Mouse (Mus musculus): ENCODE measurements around the gene Trim8. TPM values are rescaled to one million over a fixed set of nuclear protein-coding genes. Genes with fewer than 3 reads are reported as not detected.
A peak's percentile ranks its signal among the peaks of the same experiment; 100 is the strongest.

Trim8 gene
- total and polyA plus RNA-seq, 3 experiments: 24.1 to 39.8 (median 39.2) TPM

DNA sequence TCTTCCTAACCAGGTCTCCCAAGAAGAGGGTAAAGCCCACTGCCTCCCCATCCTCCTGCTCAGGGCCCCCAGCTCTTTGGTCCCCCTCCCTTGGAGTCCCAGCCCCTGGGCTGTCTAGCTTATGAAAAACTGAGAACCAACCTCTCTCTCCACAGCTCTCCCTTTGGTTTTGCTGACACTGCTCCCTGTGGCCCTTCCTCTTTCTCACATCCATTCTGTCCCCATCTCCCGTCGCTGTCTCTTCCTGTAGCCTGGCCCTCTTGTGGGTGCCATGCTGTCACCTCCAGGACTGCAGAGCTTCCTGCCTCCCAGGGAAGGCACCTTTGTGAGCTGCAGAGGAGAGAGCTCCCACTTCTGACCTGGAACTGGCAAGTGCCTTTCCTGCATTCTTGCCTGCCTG lies 14.8 kb upstream of the Trim8 start:
- Histone ChIP-seq H3K4me3 (no peak overlapping the region), H3K27ac (no peak overlapping the region), H3K4me1 (ENCODE audit: control insufficient read depth, insufficient read depth, low read length) (peaks cover 32% of the 10 kb centered on the region), H3K9ac (ENCODE audit: low read depth, low read length) (no peak overlapping the region), H3K79me2 (replicated peaks; ENCODE audit: control insufficient read depth, insufficient read depth, low read length) (no peaks in the 10 kb centered on the region), H3K36me3 (ENCODE audit: control insufficient read depth, insufficient read depth, low read length) (peaks cover 2% of the 10 kb centered on the region; the same call in 1 of the 2 replicates), H3K27me3 (ENCODE audit: control insufficient read depth, insufficient read depth, low read length) (no peaks in the 10 kb centered on the region)
- TF ChIP-seq EP300 (IDR thresholded peaks at IDR 0.05; ENCODE audit: insufficient read depth, low read depth, low read length) (no peak), CTCF (IDR thresholded peaks at IDR 0.05) (no peak), POLR2A (IDR thresholded peaks at IDR 0.05; ENCODE audit: insufficient read depth, low read depth, low read length) (no peak)
- intact Hi-C loops (cut with DNase I): no loop called here
- 42% methylated on average over 2 of the region's 2 CpGs for WGBS
- DNase-seq: peak in 1 of 2 experiments; percentile 19

- WGBS: 100% methylated on average over 1 of the region's 1 CpGs
- TF ChIP-seq EP300 (IDR thresholded peaks at IDR 0.05; ENCODE audit: insufficient read depth, low read depth, low read length): no peak
- TF ChIP-seq CTCF (IDR thresholded peaks at IDR 0.05): no peak
- no peak for TF ChIP-seq POLR2A (IDR thresholded peaks at IDR 0.05; ENCODE audit: insufficient read depth, low read depth, low read length)
- no peaks in the 10 kb centered on the region for H3K27me3 ChIP-seq (ENCODE audit: control insufficient read depth, insufficient read depth, low read length)
- no peak overlapping the region for H3K9ac ChIP-seq (ENCODE audit: low read depth, low read length)
- no peak overlapping the region for H3K4me3 ChIP-seq
- peaks cover 13% of the 10 kb centered on the region for H3K4me1 ChIP-seq (ENCODE audit: control insufficient read depth, insufficient read depth, low read length)
- intact Hi-C loops (cut with DNase I): no loop called here
- no peak for DNase-seq
- no peaks in the 10 kb centered on the region for H3K36me3 ChIP-seq (ENCODE audit: control insufficient read depth, insufficient read depth, low read length)
- H3K27ac ChIP-seq: no peak overlapping the region
- H3K79me2 ChIP-seq (replicated peaks; ENCODE audit: control insufficient read depth, insufficient read depth, low read length): no peaks in the 10 kb centered on the region
Observed at GRCm38 (mm10) chr19:46489448-46489847, 12.1 kb upstream of the Trim8 start.

DNA sequence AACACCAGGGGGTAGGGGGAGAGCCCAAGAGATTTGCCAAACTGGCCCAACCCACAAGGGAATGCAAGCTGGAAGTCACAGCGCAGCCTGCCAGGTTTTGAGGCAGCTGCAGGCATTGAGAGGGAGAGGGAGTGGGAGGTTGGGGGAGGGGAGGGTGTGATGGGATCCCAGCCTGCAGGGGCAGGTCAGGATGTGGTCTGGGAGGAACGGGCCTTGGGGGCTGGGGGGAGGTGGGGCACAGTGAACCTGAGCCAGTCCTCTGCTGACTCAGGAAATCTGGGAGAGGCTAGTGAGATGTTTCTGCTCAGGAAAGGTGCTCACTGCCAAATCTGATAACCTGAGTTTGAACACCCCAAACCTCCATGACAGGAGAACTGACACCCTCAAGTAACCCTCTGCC lies 10.9 kb upstream of the Trim8 start:
- Histone ChIP-seq H3K79me2 (replicated peaks; ENCODE audit: control insufficient read depth, insufficient read depth, low read length) (no peaks in the 10 kb centered on the region), H3K36me3 (ENCODE audit: control insufficient read depth, insufficient read depth, low read length) (no peaks in the 10 kb centered on the region), H3K4me3 (no peak overlapping the region), H3K27me3 (ENCODE audit: control insufficient read depth, insufficient read depth, low read length) (no peaks in the 10 kb centered on the region), H3K27ac (no peak overlapping the region), H3K4me1 (ENCODE audit: control insufficient read depth, insufficient read depth, low read length) (peaks cover 3% of the 10 kb centered on the region), H3K9ac (ENCODE audit: low read depth, low read length) (no peak overlapping the region)
- TF ChIP-seq CTCF (IDR thresholded peaks at IDR 0.05) (0 out of 2 replicates have a peak, but pooled peaks have one; percentile 12), EP300 (IDR thresholded peaks at IDR 0.05; ENCODE audit: insufficient read depth, low read depth, low read length) (0 out of 2 replicates have a peak, but pooled peaks have one; percentile 21), POLR2A (IDR thresholded peaks at IDR 0.05; ENCODE audit: insufficient read depth, low read depth, low read length) (no peak)
- DNase-seq: peak; percentile 48 to 54
- intact Hi-C loops (cut with DNase I): no loop called here
- WGBS: 11% methylated on average over 2 of the region's 2 CpGs

DNA sequence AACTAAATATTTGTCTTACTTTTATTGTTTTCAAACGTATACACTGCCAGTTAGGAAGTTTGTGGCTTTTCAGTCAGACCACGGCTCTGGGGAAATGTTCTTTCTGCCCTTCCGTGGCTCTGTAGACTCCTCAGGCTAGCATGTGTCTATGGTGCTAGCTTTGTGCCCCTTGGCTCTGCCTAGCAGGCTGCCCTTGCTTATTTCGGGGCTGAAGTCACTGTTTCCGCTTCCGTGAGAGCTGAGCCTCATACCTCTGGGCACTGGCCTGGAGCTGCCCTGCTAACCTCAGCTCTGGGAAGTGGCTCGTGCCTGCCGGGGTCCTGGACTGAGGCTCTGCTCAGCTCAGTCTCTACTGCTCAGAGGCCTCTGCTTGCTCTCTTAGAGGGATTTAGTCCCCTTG lies 6.4 kb upstream of the Trim8 start:
- Histone ChIP-seq H3K9ac (ENCODE audit: low read depth, low read length) (no peak overlapping the region), H3K36me3 (ENCODE audit: control insufficient read depth, insufficient read depth, low read length) (no peaks in the 10 kb centered on the region), H3K79me2 (replicated peaks; ENCODE audit: control insufficient read depth, insufficient read depth, low read length) (no peaks in the 10 kb centered on the region), H3K4me3 (no peak overlapping the region), H3K27me3 (ENCODE audit: control insufficient read depth, insufficient read depth, low read length) (no peaks in the 10 kb centered on the region), H3K4me1 (ENCODE audit: control insufficient read depth, insufficient read depth, low read length) (peaks cover 1% of the 10 kb centered on the region; the same call in 1 of the 2 replicates), H3K27ac (no peak overlapping the region)
- no peak for TF ChIP-seq EP300 (IDR thresholded peaks at IDR 0.05; ENCODE audit: insufficient read depth, low read depth, low read length)
- TF ChIP-seq CTCF (IDR thresholded peaks at IDR 0.05): no peak
- TF ChIP-seq POLR2A (IDR thresholded peaks at IDR 0.05; ENCODE audit: insufficient read depth, low read depth, low read length): no peak
- intact Hi-C loops (cut with DNase I): no loop called here
- WGBS: 68% methylated on average over 8 of the region's 8 CpGs
- DNase-seq: no peak

DNA sequence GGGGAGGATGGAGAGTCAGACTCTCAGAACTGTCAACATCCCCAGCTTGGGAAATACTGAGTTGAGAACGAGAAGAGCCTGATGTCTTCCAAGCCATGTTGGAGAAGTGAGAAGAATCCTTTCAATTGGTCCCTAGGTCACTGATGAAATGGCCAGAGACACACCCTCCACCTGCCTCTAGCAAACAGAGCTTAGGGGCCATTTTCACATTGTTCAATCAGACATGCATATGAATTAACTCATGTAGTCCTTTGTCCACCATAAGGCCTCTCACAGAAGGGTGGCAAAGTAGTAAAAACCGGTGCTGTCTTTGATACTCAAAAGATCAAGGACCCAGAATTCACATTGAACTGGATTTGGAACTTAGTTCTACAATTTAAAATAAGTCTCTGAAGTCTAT lies 4.3 kb upstream of the Trim8 start:
- no peak for DNase-seq
- no peak overlapping the region for H3K4me3 ChIP-seq
- H3K36me3 ChIP-seq (ENCODE audit: control insufficient read depth, insufficient read depth, low read length): no peaks in the 10 kb centered on the region
- H3K9ac ChIP-seq (ENCODE audit: low read depth, low read length): no peak overlapping the region
- TF ChIP-seq POLR2A (IDR thresholded peaks at IDR 0.05; ENCODE audit: insufficient read depth, low read depth, low read length) (no peak), CTCF (IDR thresholded peaks at IDR 0.05) (no peak), EP300 (IDR thresholded peaks at IDR 0.05; ENCODE audit: insufficient read depth, low read depth, low read length) (no peak)
- intact Hi-C loops (cut with DNase I): no loop called here
- WGBS: 69% methylated on average over 2 of the region's 2 CpGs
- no peaks in the 10 kb centered on the region for H3K4me1 ChIP-seq (ENCODE audit: control insufficient read depth, insufficient read depth, low read length)
- H3K79me2 ChIP-seq (replicated peaks; ENCODE audit: control insufficient read depth, insufficient read depth, low read length): no peaks in the 10 kb centered on the region
- no peak overlapping the region for H3K27ac ChIP-seq
- no peaks in the 10 kb centered on the region for H3K27me3 ChIP-seq (ENCODE audit: control insufficient read depth, insufficient read depth, low read length)

GRCm38 (mm10) chr19:46499539-46499835 lies 2.0 kb upstream of the Trim8 start:
- intact Hi-C loops (cut with DNase I): loop anchor here (1.0 to 2.0 kb wide), 2 partner anchors 15 to 20 kb away; no protein-coding TSS in a partner anchor

More at GRCm38 (mm10) chr19:46499539-46499835, 2.0 kb upstream of the Trim8 start:
- H3K79me2 ChIP-seq (replicated peaks; ENCODE audit: control insufficient read depth, insufficient read depth, low read length): no peaks in the 10 kb centered on the region
- no peak for DNase-seq
- no peaks in the 10 kb centered on the region for H3K4me1 ChIP-seq (ENCODE audit: control insufficient read depth, insufficient read depth, low read length)
- H3K36me3 ChIP-seq (ENCODE audit: control insufficient read depth, insufficient read depth, low read length): no peaks in the 10 kb centered on the region
- TF ChIP-seq CTCF (IDR thresholded peaks at IDR 0.05) (no peak), EP300 (IDR thresholded peaks at IDR 0.05; ENCODE audit: insufficient read depth, low read depth, low read length) (no peak), POLR2A (IDR thresholded peaks at IDR 0.05; ENCODE audit: insufficient read depth, low read depth, low read length) (no peak; the same call in 1 of the 2 replicates)
- H3K27ac ChIP-seq: peak overlapping the region; percentile 85
- peak overlapping the region; percentile 41 for H3K4me3 ChIP-seq
- no peaks in the 10 kb centered on the region for H3K27me3 ChIP-seq (ENCODE audit: control insufficient read depth, insufficient read depth, low read length)
- 2% methylated on average over 3 of the region's 3 CpGs for WGBS
- 0 out of 2 replicates have a peak overlapping the region, but pooled peaks have one; percentile 17 for H3K9ac ChIP-seq (ENCODE audit: low read depth, low read length)
